Mouse (Mus musculus): ENCODE measurements at regions not wholly inside any gene's neighbourhood (a gene's known extent, or its start where the extent isn't known, plus 50 kb on each side); places are given as distances from the start of the nearest gene placed in this dataset.

GRCm38 (mm10) chr11:23169742-23170428, 86.0 kb upstream of the Xpo1 start:
- in situ Hi-C loops (cut with MboI; ENCODE audit: low sequenced_read_pairs): no loop called here

GRCm38 (mm10) chr11:23170813-23171212, 85.0 kb upstream of the Xpo1 start:
- in situ Hi-C loops (cut with MboI; ENCODE audit: low sequenced_read_pairs): no loop called here

- in situ Hi-C loops (cut with MboI; ENCODE audit: low sequenced_read_pairs): no loop called here
Observed at GRCm38 (mm10) chr11:23171760-23172159, 84.1 kb upstream of the Xpo1 start.

GRCm38 (mm10) chr11:23181647-23182046, 74.2 kb upstream of the Xpo1 start:
- in situ Hi-C loops (cut with MboI; ENCODE audit: low sequenced_read_pairs): no loop called here

- in situ Hi-C loops (cut with MboI; ENCODE audit: low sequenced_read_pairs): no loop called here
Observed at GRCm38 (mm10) chr11:23185211-23185610, 70.6 kb upstream of the Xpo1 start.

- in situ Hi-C loops (cut with MboI; ENCODE audit: low sequenced_read_pairs): no loop called here
Observed at GRCm38 (mm10) chr11:23201701-23202449, 54.0 kb upstream of the Xpo1 start.

- in situ Hi-C loops (cut with MboI; ENCODE audit: low sequenced_read_pairs): no loop called here
Observed at GRCm38 (mm10) chr11:23203566-23203965, 52.3 kb upstream of the Xpo1 start.

- in situ Hi-C loops (cut with MboI; ENCODE audit: low sequenced_read_pairs): no loop called here
Observed at GRCm38 (mm10) chr11:23204041-23204440, 51.8 kb upstream of the Xpo1 start.
